Mouse (Mus musculus) lung, postnatal 0 days (tissue): ENCODE measurements at regions not wholly inside any gene's neighbourhood (a gene's known extent, or its start where the extent isn't known, plus 50 kb on each side); places are given as distances from the start of the nearest gene placed in this dataset.
A peak's percentile ranks its signal among the peaks of the same experiment; 100 is the strongest.

Experiments
- CTCF ChIP-seq: IDR thresholded peaks from 2 replicates; pipeline ENCODE4 v1.5.1; 2016; ENCODE audit warnings: antibody characterized with exemption, mild to moderate bottlenecking
- EP300 ChIP-seq: IDR thresholded peaks from 2 replicates; pipeline ENCODE4 v1.6.1; 2016; ENCODE audit warnings: antibody characterized with exemption, mild to moderate bottlenecking, control low read depth

DNA sequence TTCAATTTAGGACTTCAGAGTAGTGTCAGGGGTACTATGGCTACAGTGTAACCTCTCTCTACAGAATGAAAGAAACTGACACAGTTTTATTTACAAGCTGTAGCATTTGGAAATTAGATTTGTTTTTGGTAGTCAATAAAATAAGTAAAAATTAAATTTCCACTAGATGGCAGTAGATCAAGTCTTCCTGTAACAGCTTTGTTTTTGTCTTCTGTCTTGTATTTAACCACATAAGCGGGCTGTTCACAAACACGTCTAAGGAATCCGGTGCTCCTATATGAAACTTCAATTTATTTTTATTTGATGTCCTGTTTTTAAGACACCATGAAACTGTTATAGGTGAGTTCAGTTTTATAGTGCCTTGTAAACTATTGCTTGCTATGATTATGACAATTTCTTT, 238.8 kb downstream of the Usp25 start:
- peak; percentile 51 for TF ChIP-seq CTCF
- no peak for TF ChIP-seq EP300
